Mouse (Mus musculus) right cerebral cortex, postnatal 25 days (tissue): ENCODE data around the gene Poldip2.

Experiments
- DNase-seq: peaks from one replicate; pipeline ENCODE4 v3.0.0; 2022

Gene Poldip2

GRCm38 (mm10) chr11:78512025-78512957 lies at the start of gene Poldip2, which contains the start of gene Tmem199:
TSS of gene Poldip2 (plus strand) at chr11:78512193.
TSS of gene Tmem199 (minus strand) at chr11:78512172.
- peak; percentile 88 for DNase-seq

GRCm38 (mm10) chr11:78462669-78463068 lies 49.3 kb upstream of the Poldip2 start:
- no peak for DNase-seq

GRCm38 (mm10) chr11:78463286-78464036 lies 48.5 kb upstream of the Poldip2 start:
- no peak for DNase-seq

GRCm38 (mm10) chr11:78465116-78465515 lies 46.9 kb upstream of the Poldip2 start:
- no peak for DNase-seq

GRCm38 (mm10) chr11:78465568-78466180 lies 46.3 kb upstream of the Poldip2 start, which contains the start of gene Slc46a1:
TSS of gene Slc46a1 (plus strand) at chr11:78465697.
- DNase-seq, result peak; percentile 74

- no peak for DNase-seq
Observed at GRCm38 (mm10) chr11:78466242-78466912, 45.6 kb upstream of the Poldip2 start.

- no peak for DNase-seq
Observed at GRCm38 (mm10) chr11:78467515-78467914, 44.5 kb upstream of the Poldip2 start.

- no peak for DNase-seq
Observed at GRCm38 (mm10) chr11:78467932-78468331, 44.1 kb upstream of the Poldip2 start.

GRCm38 (mm10) chr11:78471326-78472103 lies 40.5 kb upstream of the Poldip2 start:
- DNase-seq, result no peak

- no peak for DNase-seq
Observed at GRCm38 (mm10) chr11:78475289-78475688, 36.7 kb upstream of the Poldip2 start.

GRCm38 (mm10) chr11:78483639-78484038 lies 28.4 kb upstream of the Poldip2 start:
- DNase-seq, result no peak

GRCm38 (mm10) chr11:78488168-78488567 lies 23.8 kb upstream of the Poldip2 start:
- peak; percentile 59 for DNase-seq

GRCm38 (mm10) chr11:78490781-78491241 lies 21.2 kb upstream of the Poldip2 start:
- DNase-seq, result peak; percentile 73

GRCm38 (mm10) chr11:78495904-78496303 lies 16.1 kb upstream of the Poldip2 start:
- DNase-seq, result no peak

GRCm38 (mm10) chr11:78497071-78497541 lies 14.9 kb upstream of the Poldip2 start:
- peak; percentile 63 for DNase-seq

- DNase-seq, result peak; percentile 96
Observed at GRCm38 (mm10) chr11:78497544-78498522, 14.2 kb upstream of the Poldip2 start, which contains the start of gene Sarm1. TSS of gene Sarm1 (minus strand) at chr11:78497754.

GRCm38 (mm10) chr11:78499004-78499403 lies 13.0 kb upstream of the Poldip2 start, which contains the start of gene Vtn:
TSS of gene Vtn (plus strand) at chr11:78499091.
- no peak for DNase-seq

GRCm38 (mm10) chr11:78499543-78499942 lies 12.4 kb upstream of the Poldip2 start:
- no peak for DNase-seq

- DNase-seq, result no peak
Observed at GRCm38 (mm10) chr11:78500623-78501202, 11.3 kb upstream of the Poldip2 start.

- DNase-seq, result no peak
Observed at GRCm38 (mm10) chr11:78501529-78501928, 10.5 kb upstream of the Poldip2 start.
